Mouse (Mus musculus): ENCODE results near the gene Amhr2. TPM values are rescaled to one million over a fixed set of nuclear protein-coding genes. Genes with fewer than 3 reads are reported as not detected.

Amhr2 gene
- polyA plus RNA-seq, 1 experiment from 2014 or later, result 11.0 TPM

GRCm38 (mm10) chr15:102458904-102459317 is 13.7 kb downstream of the Amhr2 start, which contains the start of gene Prr13:
Gene Prr13, plus strand, starts transcription at chr15:102459028.
- Histone ChIP-seq H3K9ac (replicated peaks; ENCODE audit: low read depth) (peak within 1 kb of the TSS; percentile 30; the same call in 1 of the 2 replicates), H3K27me3 (replicated peaks; ENCODE audit: insufficient read depth, low read length) (no peaks in the 10 kb centered on the region), H3K4me3 (ENCODE audit: low read depth, low read length) (peak within 1 kb of the TSS; percentile 37), H3K27ac (ENCODE audit: low read length) (peak within 1 kb of the TSS; percentile 57), H3K4me1 (ENCODE audit: insufficient read depth, low read depth, low read length) (no peaks in the 10 kb centered on the region), H3K9me3 (ENCODE audit: low read length) (no peaks in the 10 kb centered on the region), H3K4me2 (replicated peaks; ENCODE audit: low read depth, low read length) (peak within 1 kb of the TSS; percentile 51), H3K36me3 (ENCODE audit: insufficient read depth, low read length) (no peaks in the 10 kb centered on the region)
- ATAC-seq (peak; percentile 94), DNase-seq (ENCODE audit: low spot score) (peak; percentile 98)
- under 1% methylated on average over 19 of the region's 19 CpGs for WGBS
- 0 out of 2 replicates have a peak, but pooled peaks have one; percentile 41 for TF ChIP-seq EP300 (IDR thresholded peaks at IDR 0.05)
- peak; percentile 79 for TF ChIP-seq CTCF (IDR thresholded peaks at IDR 0.05)

GRCm38 (mm10) chr15:102459381-102459780 is 14.2 kb downstream of the Amhr2 start:
- 21% methylated on average over 6 of the region's 6 CpGs for WGBS
- Histone ChIP-seq H3K9me3 (ENCODE audit: low read length) (no peaks in the 10 kb centered on the region), H3K4me1 (ENCODE audit: insufficient read depth, low read depth, low read length) (no peaks in the 10 kb centered on the region), H3K27ac (ENCODE audit: low read length) (peak overlapping the region; percentile 23), H3K4me2 (replicated peaks; ENCODE audit: low read depth, low read length) (peak overlapping the region; percentile 51), H3K36me3 (ENCODE audit: insufficient read depth, low read length) (no peaks in the 10 kb centered on the region), H3K9ac (replicated peaks; ENCODE audit: low read depth) (peak overlapping the region; percentile 30; the same call in 1 of the 2 replicates), H3K27me3 (replicated peaks; ENCODE audit: insufficient read depth, low read length) (no peaks in the 10 kb centered on the region), H3K4me3 (ENCODE audit: low read depth, low read length) (peak overlapping the region; percentile 37)
- ATAC-seq (no peak), DNase-seq (ENCODE audit: low spot score) (no peak)
- TF ChIP-seq CTCF (IDR thresholded peaks at IDR 0.05) (no peak), EP300 (IDR thresholded peaks at IDR 0.05) (no peak)

- Histone ChIP-seq H3K27me3 (replicated peaks; ENCODE audit: insufficient read depth, low read length) (no peaks in the 10 kb centered on the region), H3K9me3 (ENCODE audit: low read length) (no peaks in the 10 kb centered on the region), H3K27ac (ENCODE audit: low read length) (no peak overlapping the region), H3K9ac (replicated peaks; ENCODE audit: low read depth) (no peak overlapping the region), H3K4me1 (ENCODE audit: insufficient read depth, low read depth, low read length) (no peaks in the 10 kb centered on the region), H3K36me3 (ENCODE audit: insufficient read depth, low read length) (no peaks in the 10 kb centered on the region), H3K4me3 (ENCODE audit: low read depth, low read length) (no peak overlapping the region), H3K4me2 (replicated peaks; ENCODE audit: low read depth, low read length) (peak overlapping the region; percentile 51)
- DNase-seq (ENCODE audit: low spot score), result no peak
- TF ChIP-seq EP300 (IDR thresholded peaks at IDR 0.05) (no peak), CTCF (IDR thresholded peaks at IDR 0.05) (no peak)
- 49% methylated on average over 5 of the region's 5 CpGs for WGBS
- ATAC-seq, result no peak
Observed at GRCm38 (mm10) chr15:102459847-102460246, 14.7 kb downstream of the Amhr2 start.

- Histone ChIP-seq H3K9me3 (ENCODE audit: low read length) (no peaks in the 10 kb centered on the region), H3K4me3 (ENCODE audit: low read depth, low read length) (no peak overlapping the region), H3K27me3 (replicated peaks; ENCODE audit: insufficient read depth, low read length) (no peaks in the 10 kb centered on the region), H3K9ac (replicated peaks; ENCODE audit: low read depth) (no peak overlapping the region), H3K36me3 (ENCODE audit: insufficient read depth, low read length) (no peaks in the 10 kb centered on the region), H3K4me1 (ENCODE audit: insufficient read depth, low read depth, low read length) (no peaks in the 10 kb centered on the region), H3K4me2 (replicated peaks; ENCODE audit: low read depth, low read length) (peak overlapping the region; percentile 51; the same call in 1 of the 2 replicates), H3K27ac (ENCODE audit: low read length) (no peak overlapping the region)
- TF ChIP-seq EP300 (IDR thresholded peaks at IDR 0.05) (no peak), CTCF (IDR thresholded peaks at IDR 0.05) (no peak)
- no peak for ATAC-seq
- DNase-seq (ENCODE audit: low spot score), result no peak
- 75% methylated on average over 12 of the region's 12 CpGs for WGBS
Observed at GRCm38 (mm10) chr15:102460409-102460808, 15.2 kb downstream of the Amhr2 start.

GRCm38 (mm10) chr15:102460971-102461370 is 15.8 kb downstream of the Amhr2 start:
- no peaks in the 10 kb centered on the region for H3K27me3 ChIP-seq (replicated peaks; ENCODE audit: insufficient read depth, low read length)
- H3K36me3 ChIP-seq (ENCODE audit: insufficient read depth, low read length), result no peaks in the 10 kb centered on the region
- ATAC-seq (no peak), DNase-seq (ENCODE audit: low spot score) (no peak)
- H3K4me3 ChIP-seq (ENCODE audit: low read depth, low read length), result no peak overlapping the region
- no peaks in the 10 kb centered on the region for H3K9me3 ChIP-seq (ENCODE audit: low read length)
- H3K9ac ChIP-seq (replicated peaks; ENCODE audit: low read depth), result no peak overlapping the region
- H3K27ac ChIP-seq (ENCODE audit: low read length), result no peak overlapping the region
- TF ChIP-seq EP300 (IDR thresholded peaks at IDR 0.05), result no peak
- TF ChIP-seq CTCF (IDR thresholded peaks at IDR 0.05), result no peak
- WGBS, result 50% methylated on average over 4 of the region's 4 CpGs
- H3K4me1 ChIP-seq (ENCODE audit: insufficient read depth, low read depth, low read length), result no peaks in the 10 kb centered on the region
- no peak overlapping the region; the same call in 1 of the 2 replicates for H3K4me2 ChIP-seq (replicated peaks; ENCODE audit: low read depth, low read length)

GRCm38 (mm10) chr15:102461430-102462075 is 16.4 kb downstream of the Amhr2 start:
- Histone ChIP-seq H3K36me3 (ENCODE audit: insufficient read depth, low read length) (no peaks in the 10 kb centered on the region), H3K27ac (ENCODE audit: low read length) (no peak overlapping the region), H3K4me2 (replicated peaks; ENCODE audit: low read depth, low read length) (no peak overlapping the region), H3K9me3 (ENCODE audit: low read length) (no peaks in the 10 kb centered on the region), H3K27me3 (replicated peaks; ENCODE audit: insufficient read depth, low read length) (no peaks in the 10 kb centered on the region), H3K4me3 (ENCODE audit: low read depth, low read length) (no peak overlapping the region), H3K9ac (replicated peaks; ENCODE audit: low read depth) (no peak overlapping the region), H3K4me1 (ENCODE audit: insufficient read depth, low read depth, low read length) (no peaks in the 10 kb centered on the region)
- no peak for DNase-seq (ENCODE audit: low spot score)
- WGBS, result 75% methylated on average over 9 of the region's 9 CpGs
- TF ChIP-seq CTCF (IDR thresholded peaks at IDR 0.05) (no peak), EP300 (IDR thresholded peaks at IDR 0.05) (no peak)
- ATAC-seq, result no peak

Data from lung, postnatal 0 days (tissue).